Mouse (Mus musculus) neural tube, embryonic 14.5 days (tissue): ENCODE measurements around the gene Myo5c. TPM values are rescaled to one million over a fixed set of nuclear protein-coding genes. Genes with fewer than 3 reads are reported as not detected.

Experiments
- ATAC-seq: fragments of 200-750 bp; cut with Nextera tagmentation; 2 replicates; pipeline ENCODE4 v1.8.0; 2017; ENCODE audit warnings: low read depth, mild to moderate bottlenecking, moderate TSS enrichment, moderate library complexity
- H3K27ac ChIP-seq: fragments of 300-500 bp; sonication (generic); 2 replicates; pipeline ENCODE4 v1.5.1; 2014; ENCODE audit warnings: low read depth, mild to moderate bottlenecking, control low read depth, low read length, moderate library complexity, mixed read lengths
- H3K27me3 ChIP-seq: fragments of 300-500 bp; sonication (generic); 2 replicates; pipeline ENCODE4 v1.6.1; 2014; ENCODE audit warnings: low read length; ENCODE audit not compliant: control insufficient read depth, insufficient read depth
- H3K36me3 ChIP-seq: fragments of 300-500 bp; sonication (generic); 2 replicates; pipeline ENCODE4 v1.6.1; 2014; ENCODE audit warnings: low read length, mixed read lengths; ENCODE audit not compliant: control insufficient read depth, insufficient read depth
- H3K4me1 ChIP-seq: fragments of 300-500 bp; sonication (generic); 2 replicates; pipeline ENCODE4 v1.6.1; 2014; ENCODE audit warnings: low read length; ENCODE audit not compliant: control insufficient read depth, insufficient read depth
- H3K4me2 ChIP-seq: fragments of 300-500 bp; sonication (generic); 2 replicates; pipeline ENCODE4 v1.6.1; 2014; ENCODE audit warnings: mild to moderate bottlenecking, low read depth, low read length, control low read depth
- H3K4me3 ChIP-seq: fragments of 300-500 bp; sonication (generic); 2 replicates; pipeline ENCODE4 v1.5.1; 2014; ENCODE audit warnings: low read depth, low read length, control low read depth, mixed read lengths
- H3K9ac ChIP-seq: fragments of 300-500 bp; sonication (generic); replicated peaks from 2 replicates; pipeline ENCODE4 v1.6.1; 2014; ENCODE audit warnings: low read depth, mild to moderate bottlenecking, control low read depth, low read length, mixed read lengths
- H3K9me3 ChIP-seq: fragments of 300-500 bp; sonication (generic); 2 replicates; pipeline ENCODE4 v1.6.1; 2016; ENCODE audit warnings: low read length; ENCODE audit not compliant: control insufficient read depth
- WGBS: fragments of 180-500 bp; shearing (Covaris S2); extraction: QIAGEN DNeasy Blood & Tissue Kit; methylation state at CpG from one replicate; pipeline ENCODE4 v1.1.7; 2014; 5-methylcytosine and 5-hydroxymethylcytosine counted together
- polyA plus RNA-seq: library from polyadenylated mRNA; unstranded; fragments of >200 nt; fragmentation: Nextera tagmentation; extraction: Ambion mirVana; gene quantifications from 2 replicates; pipeline ENCODE4 v1.2.1, GENCODE M21; 2014

Myo5c gene
- polyA plus RNA-seq, 1 experiment from 2014 or later = 0.84 TPM

- 81% methylated on average over 8 of the region's 8 CpGs for WGBS
- no peak overlapping the region for H3K4me3 ChIP-seq
- no peaks in the 10 kb centered on the region for H3K36me3 ChIP-seq
- H3K27me3 ChIP-seq = no peaks in the 10 kb centered on the region
- no peak overlapping the region for H3K4me2 ChIP-seq
- no peak for ATAC-seq
- H3K4me1 ChIP-seq = no peaks in the 10 kb centered on the region
- no peak overlapping the region for H3K27ac ChIP-seq
- no peak overlapping the region for H3K9ac ChIP-seq
- no peaks in the 10 kb centered on the region for H3K9me3 ChIP-seq
Observed at GRCm38 (mm10) chr9:75353094-75353493, 121.3 kb downstream of the Myo5c start.

Other genes with a start within 250 kb of the Myo5c start
- 209 and 219 TPM in 2 replicates for gene Arpp19, start 194.4 kb upstream of the Myo5c start, polyA plus RNA-seq
- gene Myo5a, start 161.0 kb upstream of the Myo5c start, polyA plus RNA-seq = 56.6 and 60.0 TPM in 2 replicates
- 103 and 113 TPM in 2 replicates for gene Gnb5, start 74.3 kb downstream of the Myo5c start, polyA plus RNA-seq
- gene Bcl2l10, start 115.7 kb downstream of the Myo5c start, polyA plus RNA-seq = not detected in 2 replicates
- gene Mapk6, start 178.0 kb downstream of the Myo5c start, polyA plus RNA-seq = 186 and 191 TPM in 2 replicates
- 40.7 and 40.8 TPM in 2 replicates for gene Leo1, start 209.5 kb downstream of the Myo5c start, polyA plus RNA-seq